Mouse (Mus musculus) midbrain, embryonic 16.5 days (tissue): ENCODE results near the gene Dennd6b. TPM values are rescaled to one million over a fixed set of nuclear protein-coding genes. Genes with fewer than 3 reads are reported as not detected.

Experiments
- ATAC-seq: fragments of 200-750 bp; cut with Nextera tagmentation; 2 replicates; pipeline ENCODE4 v1.8.0; 2017; ENCODE audit warnings: moderate TSS enrichment
- H3K27ac ChIP-seq: fragments of 300-500 bp; sonication (generic); 2 replicates; pipeline ENCODE4 v1.5.1; 2014; ENCODE audit warnings: mild to moderate bottlenecking, low read length, mixed read lengths
- H3K27me3 ChIP-seq: fragments of 300-500 bp; sonication (generic); 2 replicates; pipeline ENCODE4 v1.6.1; 2014; ENCODE audit warnings: low read depth, low read length, mixed read lengths; ENCODE audit not compliant: control insufficient read depth, insufficient read depth
- H3K36me3 ChIP-seq: fragments of 300-500 bp; sonication (generic); 2 replicates; pipeline ENCODE4 v1.6.1; 2014; ENCODE audit warnings: mild to moderate bottlenecking, low read length, moderate library complexity, mixed read lengths; ENCODE audit not compliant: control insufficient read depth, insufficient read depth
- H3K4me1 ChIP-seq: fragments of 300-500 bp; sonication (generic); 2 replicates; pipeline ENCODE4 v1.6.1; 2014; ENCODE audit warnings: mild to moderate bottlenecking, low read length, mixed read lengths; ENCODE audit not compliant: control insufficient read depth, insufficient read depth
- H3K4me2 ChIP-seq: fragments of 300-500 bp; sonication (generic); 2 replicates; pipeline ENCODE4 v1.6.1; 2014; ENCODE audit warnings: mild to moderate bottlenecking, low read length, mixed read lengths
- H3K4me3 ChIP-seq: fragments of 300-500 bp; sonication (generic); 2 replicates; pipeline ENCODE4 v1.5.1; 2014; ENCODE audit warnings: low read depth, mild to moderate bottlenecking, low read length, moderate library complexity, mixed read lengths
- H3K9ac ChIP-seq: fragments of 300-500 bp; sonication (generic); 2 replicates; pipeline ENCODE4 v1.6.1; 2014; ENCODE audit warnings: low read depth, low read length, mixed read lengths
- H3K9me3 ChIP-seq: fragments of 300-500 bp; sonication (generic); replicated peaks from 2 replicates; pipeline ENCODE4 v1.6.1; 2014; ENCODE audit warnings: mild to moderate bottlenecking, low read length, mixed read lengths; ENCODE audit not compliant: control insufficient read depth, poor library complexity, severe bottlenecking
- WGBS: fragments of 180-500 bp; shearing (Covaris S2); extraction: QIAGEN DNeasy Blood & Tissue Kit; methylation state at CpG from one replicate; pipeline ENCODE4 v1.1.7; 2014; 5-methylcytosine and 5-hydroxymethylcytosine counted together
- polyA plus RNA-seq: library from polyadenylated mRNA; unstranded; fragments of >200 nt; fragmentation: Nextera tagmentation; extraction: Ambion mirVana; gene quantifications from 2 replicates; pipeline ENCODE4 v1.2.1, GENCODE M21; 2015

The Dennd6b gene
- polyA plus RNA-seq, result 120 and 124 TPM in 2 replicates

GRCm38 (mm10) chr15:89196313-89196706 lies at the start of gene Dennd6b:
Gene Dennd6b, minus strand, starts transcription at chr15:89196496.
- Histone ChIP-seq H3K4me1 (peaks cover 16% of the 10 kb centered on the region), H3K4me2 (peak within 1 kb of the TSS; percentile 78), H3K27me3 (no peaks in the 10 kb centered on the region), H3K27ac (peak within 1 kb of the TSS; percentile 99), H3K36me3 (no peaks in the 10 kb centered on the region), H3K4me3 (peak within 1 kb of the TSS; percentile 94), H3K9ac (peak within 1 kb of the TSS; percentile 99), H3K9me3 (no peaks in the 10 kb centered on the region)
- ATAC-seq, result peak; percentile 98
- WGBS, result under 1% methylated on average over 38 of the region's 38 CpGs

GRCm38 (mm10) chr15:89241025-89241424 lies 44.7 kb upstream of the Dennd6b start:
- H3K36me3 ChIP-seq, result peaks cover 12% of the 10 kb centered on the region
- H3K27ac ChIP-seq, result no peak overlapping the region
- WGBS, result 70% methylated on average over 2 of the region's 2 CpGs
- no peak overlapping the region for H3K4me2 ChIP-seq
- no peaks in the 10 kb centered on the region for H3K4me1 ChIP-seq
- H3K4me3 ChIP-seq, result no peak overlapping the region
- no peaks in the 10 kb centered on the region for H3K9me3 ChIP-seq
- ATAC-seq, result no peak
- H3K27me3 ChIP-seq, result no peaks in the 10 kb centered on the region
- H3K9ac ChIP-seq, result no peak overlapping the region

- no peak for ATAC-seq
- peaks cover 10% of the 10 kb centered on the region for H3K36me3 ChIP-seq
- no peaks in the 10 kb centered on the region for H3K4me1 ChIP-seq
- no peaks in the 10 kb centered on the region for H3K27me3 ChIP-seq
- no peaks in the 10 kb centered on the region for H3K9me3 ChIP-seq
- no peak overlapping the region for H3K4me2 ChIP-seq
- 66% methylated on average over 3 of the region's 3 CpGs for WGBS
- no peak overlapping the region for H3K4me3 ChIP-seq
- no peak overlapping the region for H3K9ac ChIP-seq
- H3K27ac ChIP-seq, result 0 out of 2 replicates have a peak overlapping the region, but pooled peaks have one; percentile 24
Measured at GRCm38 (mm10) chr15:89239751-89240392, 43.6 kb upstream of the Dennd6b start.

GRCm38 (mm10) chr15:89234052-89234451 lies 37.8 kb upstream of the Dennd6b start:
- Histone ChIP-seq H3K4me2 (no peak overlapping the region), H3K9me3 (no peaks in the 10 kb centered on the region), H3K9ac (no peak overlapping the region), H3K4me1 (no peaks in the 10 kb centered on the region), H3K36me3 (peaks cover 2% of the 10 kb centered on the region; the same call in 1 of the 2 replicates), H3K27ac (no peak overlapping the region), H3K27me3 (no peaks in the 10 kb centered on the region), H3K4me3 (no peak overlapping the region)
- ATAC-seq, result no peak
- 90% methylated on average over 4 of the region's 4 CpGs for WGBS

GRCm38 (mm10) chr15:89233586-89233985 lies 37.3 kb upstream of the Dennd6b start:
- Histone ChIP-seq H3K9ac (no peak overlapping the region), H3K4me1 (no peaks in the 10 kb centered on the region), H3K9me3 (no peaks in the 10 kb centered on the region), H3K27ac (no peak overlapping the region), H3K4me3 (no peak overlapping the region), H3K36me3 (peaks cover 2% of the 10 kb centered on the region; the same call in 1 of the 2 replicates), H3K27me3 (no peaks in the 10 kb centered on the region), H3K4me2 (no peak overlapping the region)
- ATAC-seq, result no peak
- 41% methylated on average over 2 of the region's 2 CpGs for WGBS

GRCm38 (mm10) chr15:89215611-89216233 lies 19.4 kb upstream of the Dennd6b start:
- Histone ChIP-seq H3K4me2 (no peak overlapping the region), H3K4me1 (peaks cover 25% of the 10 kb centered on the region), H3K27ac (no peak overlapping the region), H3K9ac (no peak overlapping the region), H3K9me3 (no peaks in the 10 kb centered on the region), H3K27me3 (no peaks in the 10 kb centered on the region), H3K4me3 (no peak overlapping the region), H3K36me3 (peaks cover 4% of the 10 kb centered on the region; the same call in 1 of the 2 replicates)
- ATAC-seq, result no peak
- 89% methylated on average over 2 of the region's 2 CpGs for WGBS

GRCm38 (mm10) chr15:89214953-89215352 lies 18.7 kb upstream of the Dennd6b start:
- WGBS, result 95% methylated on average over 3 of the region's 3 CpGs
- Histone ChIP-seq H3K27me3 (no peaks in the 10 kb centered on the region), H3K27ac (no peak overlapping the region), H3K9me3 (no peaks in the 10 kb centered on the region), H3K9ac (no peak overlapping the region), H3K4me1 (peaks cover 28% of the 10 kb centered on the region), H3K4me2 (no peak overlapping the region), H3K36me3 (peaks cover 4% of the 10 kb centered on the region; the same call in 1 of the 2 replicates), H3K4me3 (no peak overlapping the region)
- ATAC-seq, result no peak

- Histone ChIP-seq H3K9ac (no peak overlapping the region), H3K4me2 (peak overlapping the region; percentile 46), H3K27me3 (no peaks in the 10 kb centered on the region), H3K4me1 (peaks cover 31% of the 10 kb centered on the region), H3K27ac (no peak overlapping the region), H3K9me3 (no peaks in the 10 kb centered on the region), H3K4me3 (no peak overlapping the region), H3K36me3 (peaks cover 4% of the 10 kb centered on the region; the same call in 1 of the 2 replicates)
- 87% methylated on average over 3 of the region's 3 CpGs for WGBS
- ATAC-seq, result no peak
Measured at GRCm38 (mm10) chr15:89213517-89213916, 17.2 kb upstream of the Dennd6b start.

GRCm38 (mm10) chr15:89212495-89212894 lies 16.2 kb upstream of the Dennd6b start:
- Histone ChIP-seq H3K4me1 (peaks cover 31% of the 10 kb centered on the region), H3K36me3 (peaks cover 4% of the 10 kb centered on the region; the same call in 1 of the 2 replicates), H3K4me3 (peak overlapping the region; percentile 98), H3K9ac (peak overlapping the region; percentile 99), H3K9me3 (no peaks in the 10 kb centered on the region), H3K27ac (peak overlapping the region; percentile 94; the same call in 1 of the 2 replicates), H3K27me3 (no peaks in the 10 kb centered on the region), H3K4me2 (peak overlapping the region; percentile 90)
- ATAC-seq, result no peak; the same call in 1 of the 2 replicates
- WGBS, result 44% methylated on average over 6 of the region's 6 CpGs
